Mouse (Mus musculus): Measurements from ENCODE around the gene 4930402K13Rik.
"Not testable (repeated sequence)": the region's sequence is repeated elsewhere in the genome, so short reads cannot be mapped to it uniquely, and the experiment has no call there.

Gene 4930402K13Rik

GRCm38 (mm10) chrX:9104262-9104661, at the start of gene 4930402K13Rik:
4930402K13Rik (plus strand) TSS chrX:9104562.
- DNase-seq, result no peak

GRCm38 (mm10) chrX:9060952-9061351, 43.4 kb upstream of the 4930402K13Rik start:
- DNase-seq, result peak; percentile 66

DNA sequence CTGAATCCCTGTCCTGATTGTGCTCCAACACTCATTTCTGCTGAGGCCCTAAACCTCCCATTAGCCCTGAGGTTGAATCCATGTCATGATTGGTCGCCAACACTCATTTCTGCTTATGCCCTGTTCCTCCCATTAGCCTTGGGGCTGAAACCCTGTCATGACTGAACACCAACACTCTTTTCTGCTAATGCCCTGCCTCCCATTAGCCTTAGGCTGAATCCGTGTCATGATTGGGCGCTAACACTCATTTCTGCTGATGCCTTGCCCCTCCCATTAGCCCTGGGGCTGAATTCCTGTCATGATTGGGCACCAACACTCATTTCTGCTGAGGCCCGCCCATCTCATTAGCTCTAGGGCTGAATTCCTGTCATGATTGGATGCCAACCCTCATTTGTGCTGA, 42.3 kb upstream of the 4930402K13Rik start:
- no peak for DNase-seq

- DNase-seq, result not testable (repeated sequence)
Measured at GRCm38 (mm10) chrX:9062715-9063114, 41.6 kb upstream of the 4930402K13Rik start, which contains the start of gene Fthl17f. Fthl17f (plus strand) TSS chrX:9063015.

- DNase-seq, result peak; percentile 74
Measured at GRCm38 (mm10) chrX:9077699-9078098, 26.7 kb upstream of the 4930402K13Rik start.

GRCm38 (mm10) chrX:9095066-9095465, 9.3 kb upstream of the 4930402K13Rik start:
- DNase-seq, result not testable (repeated sequence)

GRCm38 (mm10) chrX:9110381-9110780, 6.0 kb downstream of the 4930402K13Rik start:
- DNase-seq, result no peak

GRCm38 (mm10) chrX:9124928-9125327, 20.6 kb downstream of the 4930402K13Rik start:
- DNase-seq, result no peak

- DNase-seq, result no peak
Measured at GRCm38 (mm10) chrX:9128317-9128831, 24.0 kb downstream of the 4930402K13Rik start.

- DNase-seq, result no peak
Measured at GRCm38 (mm10) chrX:9139290-9139948, 35.1 kb downstream of the 4930402K13Rik start.

- no peak for DNase-seq
Measured at GRCm38 (mm10) chrX:9142669-9143068, 38.3 kb downstream of the 4930402K13Rik start.
